Mouse (Mus musculus): ENCODE data around the gene Spib.

DNA sequence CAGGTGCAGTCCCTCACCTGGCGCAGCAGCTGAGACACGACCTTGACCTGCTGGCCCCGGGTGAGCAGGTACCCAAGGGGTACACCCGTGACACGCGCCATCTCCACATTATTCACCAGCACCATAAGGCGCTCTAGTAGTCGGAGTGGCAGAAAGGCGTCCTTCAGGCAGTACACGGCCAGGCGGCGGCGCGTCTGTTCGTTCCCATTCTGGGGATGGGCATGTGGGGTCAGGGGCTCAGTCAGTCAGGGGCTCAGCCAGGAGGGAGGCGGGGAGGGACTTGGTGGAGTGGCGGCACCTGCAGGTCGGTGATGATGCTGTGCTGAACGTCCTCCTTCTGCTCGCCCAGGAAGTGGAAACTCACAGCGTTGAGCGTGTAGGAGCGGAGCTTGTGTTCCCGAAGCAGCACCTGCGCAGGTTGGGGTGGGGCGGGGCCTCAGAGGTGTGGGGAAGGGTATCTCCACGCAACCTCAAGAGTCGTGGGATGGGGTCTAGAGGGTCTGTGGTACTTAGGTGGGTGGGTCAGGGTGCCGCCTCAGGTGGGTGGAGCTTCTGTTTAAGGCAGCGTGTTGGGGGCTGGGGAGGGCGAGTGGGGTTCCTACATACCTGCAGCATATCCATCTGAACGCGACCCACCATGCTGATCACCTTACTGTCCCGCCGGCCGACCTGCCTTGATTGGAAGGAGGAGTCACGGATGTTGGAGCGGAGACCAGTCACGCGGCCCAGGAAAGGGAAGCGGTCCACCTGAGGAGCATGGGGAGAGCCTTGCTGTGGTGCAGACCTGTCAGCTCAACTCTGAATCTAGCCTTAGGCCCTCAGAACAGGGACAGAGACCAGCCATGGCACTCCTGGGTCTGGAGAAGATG, 7.1 kb upstream of the Spib start:
- TF ChIP-seq POLR2A (IDR thresholded peaks at IDR 0.05; ENCODE audit: extremely low read depth, insufficient read depth, low read length) (no peak), CTCF (IDR thresholded peaks at IDR 0.05; ENCODE audit: low read depth, low read length) (no peak)
